Mouse (Mus musculus): ENCODE results near the gene Nudt3. TPM values are rescaled to one million over a fixed set of nuclear protein-coding genes. Genes with fewer than 3 reads are reported as not detected.
A peak's percentile ranks its signal among the peaks of the same experiment; 100 is the strongest.

Nudt3 gene
- 69.5 and 70.2 TPM in 2 replicates for polyA plus RNA-seq (2015; fragmentation: Nextera tagmentation; extraction: Ambion mirVana)

GRCm38 (mm10) chr17:27623360-27624326 is at the start of gene Nudt3:
Gene Nudt3, minus strand, starts transcription at chr17:27623495.
- Histone ChIP-seq H3K9ac (ENCODE audit: low read depth, low read length) (peak within 1 kb of the TSS; percentile 93), H3K4me2 (ENCODE audit: low read length) (peak within 1 kb of the TSS; percentile 79), H3K4me1 (replicated peaks; ENCODE audit: insufficient read depth, low read length) (peaks cover 11% of the 10 kb centered on the region; the same call in 1 of the 2 replicates), H3K36me3 (ENCODE audit: insufficient read depth, low read length) (0 out of 2 replicates have a peak, but pooled peaks cover 4% of the 10 kb centered on the region), H3K4me3 (replicated peaks; ENCODE audit: low read depth, low read length) (peak within 1 kb of the TSS; percentile 86), H3K27ac (peak within 1 kb of the TSS; percentile 86), H3K9me3 (replicated peaks; ENCODE audit: low read length) (no peaks in the 10 kb centered on the region), H3K27me3 (ENCODE audit: insufficient read depth, low read length) (no peaks in the 10 kb centered on the region)
- no peak for TF ChIP-seq CTCF (IDR thresholded peaks at IDR 0.05; ENCODE audit: low read depth)
- peak; percentile 93 for DNase-seq (ENCODE audit: low spot score)
- ATAC-seq (replicated peaks; ENCODE audit: low FRiP score, low read depth), result peak; percentile 91
- 6% methylated on average over 86 of the region's 91 CpGs for WGBS

GRCm38 (mm10) chr17:27671720-27672119 is 48.4 kb upstream of the Nudt3 start:
- 80% methylated on average over 6 of the region's 6 CpGs for WGBS
- Histone ChIP-seq H3K27ac (no peak overlapping the region), H3K4me1 (replicated peaks; ENCODE audit: insufficient read depth, low read length) (no peaks in the 10 kb centered on the region), H3K9ac (ENCODE audit: low read depth, low read length) (no peak overlapping the region), H3K9me3 (replicated peaks; ENCODE audit: low read length) (no peaks in the 10 kb centered on the region), H3K4me2 (ENCODE audit: low read length) (no peak overlapping the region), H3K4me3 (replicated peaks; ENCODE audit: low read depth, low read length) (no peak overlapping the region), H3K36me3 (ENCODE audit: insufficient read depth, low read length) (no peaks in the 10 kb centered on the region), H3K27me3 (ENCODE audit: insufficient read depth, low read length) (no peaks in the 10 kb centered on the region)
- TF ChIP-seq CTCF (IDR thresholded peaks at IDR 0.05; ENCODE audit: low read depth), result no peak
- no peak for ATAC-seq (replicated peaks; ENCODE audit: low FRiP score, low read depth)
- no peak for DNase-seq (ENCODE audit: low spot score)

- no peak for DNase-seq (ENCODE audit: low spot score)
- no peaks in the 10 kb centered on the region for H3K36me3 ChIP-seq (ENCODE audit: insufficient read depth, low read length)
- WGBS, result 48% methylated on average over 7 of the region's 7 CpGs
- no peak for ATAC-seq (replicated peaks; ENCODE audit: low FRiP score, low read depth)
- H3K4me1 ChIP-seq (replicated peaks; ENCODE audit: insufficient read depth, low read length), result 0 out of 2 replicates have a peak, but pooled peaks cover 2% of the 10 kb centered on the region
- H3K27ac ChIP-seq, result no peak overlapping the region
- H3K4me2 ChIP-seq (ENCODE audit: low read length), result no peak overlapping the region
- no peak for TF ChIP-seq CTCF (IDR thresholded peaks at IDR 0.05; ENCODE audit: low read depth)
- H3K9me3 ChIP-seq (replicated peaks; ENCODE audit: low read length), result no peaks in the 10 kb centered on the region
- H3K9ac ChIP-seq (ENCODE audit: low read depth, low read length), result no peak overlapping the region
- H3K27me3 ChIP-seq (ENCODE audit: insufficient read depth, low read length), result peaks cover 21% of the 10 kb centered on the region; the same call in 1 of the 2 replicates
- H3K4me3 ChIP-seq (replicated peaks; ENCODE audit: low read depth, low read length), result no peak overlapping the region
These were observed 35.5 kb upstream of the Nudt3 start for GRCm38 (mm10) chr17:27658767-27659166.

- DNase-seq (ENCODE audit: low spot score), result no peak
- Histone ChIP-seq H3K27ac (no peak overlapping the region), H3K27me3 (ENCODE audit: insufficient read depth, low read length) (peaks cover 21% of the 10 kb centered on the region; the same call in 1 of the 2 replicates), H3K36me3 (ENCODE audit: insufficient read depth, low read length) (no peaks in the 10 kb centered on the region), H3K4me3 (replicated peaks; ENCODE audit: low read depth, low read length) (no peak overlapping the region), H3K4me1 (replicated peaks; ENCODE audit: insufficient read depth, low read length) (0 out of 2 replicates have a peak, but pooled peaks cover 2% of the 10 kb centered on the region), H3K9me3 (replicated peaks; ENCODE audit: low read length) (no peaks in the 10 kb centered on the region), H3K4me2 (ENCODE audit: low read length) (no peak overlapping the region), H3K9ac (ENCODE audit: low read depth, low read length) (no peak overlapping the region)
- WGBS, result 68% methylated on average over 8 of the region's 8 CpGs
- no peak for ATAC-seq (replicated peaks; ENCODE audit: low FRiP score, low read depth)
- no peak for TF ChIP-seq CTCF (IDR thresholded peaks at IDR 0.05; ENCODE audit: low read depth)
These were observed 33.8 kb upstream of the Nudt3 start for GRCm38 (mm10) chr17:27657123-27657522.

GRCm38 (mm10) chr17:27656414-27656813 is 33.1 kb upstream of the Nudt3 start:
- Histone ChIP-seq H3K4me1 (replicated peaks; ENCODE audit: insufficient read depth, low read length) (0 out of 2 replicates have a peak, but pooled peaks cover 2% of the 10 kb centered on the region), H3K4me2 (ENCODE audit: low read length) (no peak overlapping the region), H3K36me3 (ENCODE audit: insufficient read depth, low read length) (no peaks in the 10 kb centered on the region), H3K4me3 (replicated peaks; ENCODE audit: low read depth, low read length) (no peak overlapping the region), H3K9ac (ENCODE audit: low read depth, low read length) (no peak overlapping the region), H3K9me3 (replicated peaks; ENCODE audit: low read length) (no peaks in the 10 kb centered on the region), H3K27ac (no peak overlapping the region), H3K27me3 (ENCODE audit: insufficient read depth, low read length) (peaks cover 21% of the 10 kb centered on the region; the same call in 1 of the 2 replicates)
- no peak for TF ChIP-seq CTCF (IDR thresholded peaks at IDR 0.05; ENCODE audit: low read depth)
- ATAC-seq (replicated peaks; ENCODE audit: low FRiP score, low read depth) (no peak), DNase-seq (ENCODE audit: low spot score) (no peak)
- 15% methylated on average over 5 of the region's 5 CpGs for WGBS

- no peaks in the 10 kb centered on the region for H3K36me3 ChIP-seq (ENCODE audit: insufficient read depth, low read length)
- H3K27ac ChIP-seq, result no peak overlapping the region
- no peak overlapping the region for H3K9ac ChIP-seq (ENCODE audit: low read depth, low read length)
- H3K4me1 ChIP-seq (replicated peaks; ENCODE audit: insufficient read depth, low read length), result 0 out of 2 replicates have a peak, but pooled peaks cover 2% of the 10 kb centered on the region
- no peaks in the 10 kb centered on the region for H3K9me3 ChIP-seq (replicated peaks; ENCODE audit: low read length)
- TF ChIP-seq CTCF (IDR thresholded peaks at IDR 0.05; ENCODE audit: low read depth), result no peak
- no peak for ATAC-seq (replicated peaks; ENCODE audit: low FRiP score, low read depth)
- H3K4me3 ChIP-seq (replicated peaks; ENCODE audit: low read depth, low read length), result peak overlapping the region; percentile 45
- H3K27me3 ChIP-seq (ENCODE audit: insufficient read depth, low read length), result peaks cover 21% of the 10 kb centered on the region; the same call in 1 of the 2 replicates
- H3K4me2 ChIP-seq (ENCODE audit: low read length), result peak overlapping the region; percentile 70
- 3% methylated on average over 14 of the region's 14 CpGs for WGBS
- DNase-seq (ENCODE audit: low spot score), result no peak
These were observed 32.7 kb upstream of the Nudt3 start for GRCm38 (mm10) chr17:27656011-27656399.
